Mouse (Mus musculus) liver, adult (tissue): ENCODE data around the gene Pla1a.

Experiments
- GATA4 ChIP-seq: IDR thresholded peaks from 2 replicates; pipeline ENCODE4 v1.6.1; 2014; ENCODE audit warnings: mild to moderate bottlenecking, low read length; ENCODE audit not compliant: insufficient replicate concordance

The Pla1a gene

GRCm38 (mm10) chr16:38447366-38447765, 14.4 kb upstream of the Pla1a start:
- TF ChIP-seq GATA4, result no peak

GRCm38 (mm10) chr16:38445576-38445975, 12.6 kb upstream of the Pla1a start:
- no peak for TF ChIP-seq GATA4

DNA sequence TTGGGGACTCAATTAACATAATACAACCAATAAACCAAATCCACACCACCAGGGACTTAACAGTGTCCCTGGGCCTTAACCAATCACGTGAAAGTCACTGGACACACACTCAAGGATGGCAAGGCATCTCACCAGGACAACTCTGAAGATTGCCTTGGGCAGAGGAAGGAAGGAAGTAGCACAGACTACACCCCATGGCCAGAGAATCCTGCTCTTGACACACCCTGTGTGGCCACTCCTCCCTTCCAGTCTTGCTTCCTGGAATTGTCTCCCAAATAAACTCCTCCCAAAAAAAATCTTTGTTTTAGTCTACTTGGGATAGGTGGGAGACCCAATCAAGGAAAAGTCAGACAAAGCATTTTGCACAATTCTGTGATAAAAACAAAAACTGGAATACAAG, 12.1 kb upstream of the Pla1a start:
- TF ChIP-seq GATA4, result no peak

GRCm38 (mm10) chr16:38443721-38444464, 10.9 kb upstream of the Pla1a start:
- no peak for TF ChIP-seq GATA4

DNA sequence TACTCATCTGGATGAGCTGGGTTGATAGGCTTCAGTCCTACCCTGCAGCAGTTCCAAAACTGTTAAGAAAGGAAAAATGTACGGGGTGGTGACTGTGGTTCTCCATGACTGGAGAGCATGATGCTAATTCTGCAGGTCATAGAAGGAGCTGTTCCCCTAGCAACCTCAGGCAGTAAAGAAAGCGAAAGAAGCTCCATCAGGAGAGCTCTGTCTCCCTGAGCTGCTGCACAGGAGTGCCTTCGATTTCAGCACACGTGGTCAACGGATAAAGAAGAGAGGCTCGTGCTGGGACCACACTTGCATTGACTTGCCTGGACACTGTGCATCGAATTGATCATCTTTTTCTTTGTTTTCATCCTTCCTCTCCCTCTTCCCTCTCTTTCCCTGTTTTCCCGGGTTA, 9.3 kb upstream of the Pla1a start:
- TF ChIP-seq GATA4, result no peak

GRCm38 (mm10) chr16:38441611-38442010, 8.7 kb upstream of the Pla1a start:
- TF ChIP-seq GATA4, result no peak

GRCm38 (mm10) chr16:38440403-38440802, 7.5 kb upstream of the Pla1a start:
- no peak for TF ChIP-seq GATA4

GRCm38 (mm10) chr16:38439190-38439589, 6.2 kb upstream of the Pla1a start:
- TF ChIP-seq GATA4, result no peak

GRCm38 (mm10) chr16:38434295-38434795, 1.4 kb upstream of the Pla1a start:
- TF ChIP-seq GATA4, result no peak

GRCm38 (mm10) chr16:38433514-38433913, 569 bp upstream of the Pla1a start:
- TF ChIP-seq GATA4, result no peak

DNA sequence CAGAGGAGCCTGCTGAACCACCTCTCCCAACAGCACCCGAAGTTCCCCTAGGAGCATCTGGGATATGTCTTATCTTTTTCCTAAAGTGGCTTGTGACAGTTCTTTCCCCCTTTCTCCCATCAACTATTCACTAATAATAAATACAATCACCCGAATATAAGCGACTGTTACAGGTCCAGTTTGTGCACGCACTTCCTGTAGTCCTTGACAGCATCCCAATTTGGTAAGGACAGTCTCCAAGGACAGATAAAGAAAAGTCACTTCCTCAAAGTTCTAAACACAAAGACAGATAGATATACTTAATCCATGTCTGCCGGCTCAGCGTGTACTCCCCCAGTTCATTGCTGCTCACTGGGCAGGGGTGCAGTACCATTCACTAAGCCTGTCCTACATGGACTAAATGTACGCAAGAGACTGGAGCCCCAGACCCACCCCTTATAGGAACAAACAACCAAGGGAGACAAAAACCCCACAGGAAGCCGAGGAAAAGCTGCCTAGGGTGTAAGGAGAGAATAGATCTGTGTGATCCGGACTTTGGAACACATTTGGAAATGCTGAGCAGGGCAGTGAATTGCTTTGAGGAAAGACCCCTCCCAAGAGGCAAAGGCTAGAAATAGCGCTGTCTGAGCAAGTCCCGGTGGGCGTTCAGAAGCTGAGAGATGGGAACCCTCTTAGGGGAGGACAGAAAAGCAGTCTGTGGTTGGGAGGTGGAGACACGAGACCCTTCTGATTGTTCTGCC, 1.3 kb downstream of the Pla1a start:
- TF ChIP-seq GATA4, result peak; percentile 30; the same call in 1 of the 2 replicates

DNA sequence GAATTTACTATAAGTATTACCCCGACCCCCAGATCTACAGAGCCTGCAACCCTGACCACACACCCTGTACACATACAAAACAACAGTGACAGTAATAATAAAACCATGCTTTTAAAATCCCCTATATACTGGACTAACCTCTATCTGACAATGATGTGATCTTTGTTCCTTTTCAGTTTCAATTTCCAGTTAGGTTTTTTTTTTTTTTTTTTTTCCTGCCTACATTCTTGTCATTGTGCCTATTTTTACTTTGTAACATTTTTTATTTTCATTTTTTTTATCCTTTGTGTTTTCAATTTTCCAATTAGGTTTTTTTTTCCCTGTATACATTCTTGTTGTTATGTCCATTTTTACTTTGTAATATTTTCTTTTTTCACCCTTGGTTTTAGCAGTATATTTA, 7.1 kb downstream of the Pla1a start:
- TF ChIP-seq GATA4, result no peak

GRCm38 (mm10) chr16:38425374-38425773, 7.6 kb downstream of the Pla1a start:
- no peak for TF ChIP-seq GATA4

DNA sequence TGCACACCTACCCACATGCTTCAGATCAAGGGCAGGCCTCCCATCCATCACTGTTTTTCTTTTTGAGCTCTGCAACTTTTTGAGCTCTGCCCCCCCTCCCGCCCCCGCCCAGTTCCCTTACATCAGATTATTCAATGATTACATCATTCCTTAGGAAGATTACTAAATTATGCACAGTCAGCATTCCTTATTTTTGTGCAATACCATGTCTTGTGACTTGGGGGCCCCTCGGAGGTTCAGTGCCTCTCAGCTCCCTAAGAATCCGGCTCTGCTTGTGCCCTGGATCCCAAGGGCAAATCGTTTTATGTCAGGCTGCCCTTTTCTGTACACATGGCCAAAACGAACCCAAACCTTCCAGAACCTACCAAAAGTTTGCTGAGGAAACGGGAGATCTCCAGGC, 18.0 kb downstream of the Pla1a start:
- no peak for TF ChIP-seq GATA4

- TF ChIP-seq GATA4, result no peak
These were observed 24.5 kb downstream of the Pla1a start for GRCm38 (mm10) chr16:38408416-38408815.

GRCm38 (mm10) chr16:38407584-38407983, 25.4 kb downstream of the Pla1a start:
- no peak for TF ChIP-seq GATA4
